Mouse (Mus musculus) naive thymus-derived CD4-positive, alpha-beta T cell, adult 2 months (primary cell): ENCODE results near the gene Cyb5r1.

Experiments used
- DNase-seq: peaks from one replicate; pipeline ENCODE4 v3.0.0-alpha.2; 2011; ENCODE audit warnings: low read depth

Gene Cyb5r1

GRCm38 (mm10) chr1:134460294-134461284 is 55.2 kb downstream of the Cyb5r1 start:
- no peak for DNase-seq
